Mouse (Mus musculus) thymus, postnatal 10 days (tissue): ENCODE measurements around the gene Arsb.

Source experiments
- DNase-seq, 2 experiments: peaks; one replicate each; pipeline ENCODE4 v3.0.0; 2021; ENCODE audit warnings: low spot score in 2 of 2

Gene Arsb

DNA sequence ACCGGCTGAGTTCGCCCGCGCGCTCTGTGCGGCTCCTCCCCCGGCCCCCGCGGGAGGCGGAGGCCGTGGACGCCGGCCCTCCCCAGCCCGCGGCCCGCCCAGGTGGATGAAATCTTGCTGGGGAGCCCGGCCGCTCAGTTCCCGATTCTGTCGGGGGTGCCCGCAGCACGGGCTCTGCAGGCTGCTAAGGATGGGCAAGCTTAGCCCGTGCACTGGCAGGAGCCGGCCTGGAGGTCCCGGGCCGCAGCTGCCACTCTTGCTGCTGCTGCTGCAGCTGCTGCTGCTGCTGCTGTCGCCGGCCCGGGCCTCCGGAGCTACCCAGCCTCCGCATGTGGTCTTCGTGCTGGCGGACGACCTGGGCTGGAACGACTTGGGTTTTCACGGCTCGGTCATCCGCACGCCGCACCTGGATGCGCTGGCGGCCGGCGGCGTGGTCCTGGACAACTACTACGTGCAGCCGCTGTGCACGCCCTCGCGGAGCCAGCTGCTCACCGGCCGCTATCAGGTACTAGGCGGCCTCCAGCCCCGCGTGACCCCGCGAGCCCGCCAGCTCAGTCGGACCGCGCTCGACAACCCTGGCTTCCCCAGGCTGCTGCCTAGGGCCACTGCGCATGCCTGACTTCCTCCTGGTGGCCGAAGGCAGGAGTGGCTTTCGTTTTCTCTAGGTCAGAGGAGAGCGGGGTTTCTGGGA is at the start of gene Arsb:
TSS of gene Arsb (plus strand) at position 43 of the 691 bp plus-strand sequence.
- peak; percentile 40 to 67 for DNase-seq

DNA sequence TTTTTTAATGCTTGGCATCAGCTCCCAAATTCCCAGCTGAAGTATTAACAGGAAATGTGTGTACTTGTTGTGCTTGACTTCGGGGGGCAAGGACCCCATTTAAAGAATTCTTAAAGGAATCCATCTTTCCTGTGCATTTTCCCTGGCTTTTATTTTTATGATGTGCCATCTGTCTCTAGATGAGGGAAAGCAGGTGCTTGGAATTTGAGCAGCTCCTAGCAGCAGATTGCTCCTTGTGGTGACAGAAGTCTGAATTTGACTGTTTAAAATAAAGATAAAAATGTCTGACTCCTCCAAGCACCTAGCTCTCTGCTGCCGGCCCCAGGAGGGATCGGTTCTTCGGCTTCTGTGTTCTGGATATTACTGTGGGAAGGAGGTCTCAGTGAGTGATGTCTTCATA is 49.5 kb upstream of the Arsb start:
- no peak for DNase-seq

DNA sequence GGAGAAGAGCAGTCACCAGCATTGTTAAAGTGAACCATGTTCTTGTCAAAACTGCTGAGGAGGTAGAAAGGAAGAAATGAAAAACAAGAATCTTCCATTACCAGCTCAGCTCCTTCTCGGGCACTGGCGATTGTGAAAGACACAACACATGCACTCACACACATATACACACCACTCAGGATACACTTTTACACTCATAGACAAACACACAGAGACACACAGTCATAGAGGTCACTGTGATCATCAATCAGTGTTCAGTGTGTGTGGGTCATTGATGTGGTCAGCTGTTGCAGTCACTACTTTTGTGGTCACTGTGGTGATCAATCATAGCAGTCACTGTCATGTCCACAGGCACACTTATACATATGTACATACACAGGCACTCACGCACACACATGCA is 48.0 kb upstream of the Arsb start:
- DNase-seq: no peak

DNA sequence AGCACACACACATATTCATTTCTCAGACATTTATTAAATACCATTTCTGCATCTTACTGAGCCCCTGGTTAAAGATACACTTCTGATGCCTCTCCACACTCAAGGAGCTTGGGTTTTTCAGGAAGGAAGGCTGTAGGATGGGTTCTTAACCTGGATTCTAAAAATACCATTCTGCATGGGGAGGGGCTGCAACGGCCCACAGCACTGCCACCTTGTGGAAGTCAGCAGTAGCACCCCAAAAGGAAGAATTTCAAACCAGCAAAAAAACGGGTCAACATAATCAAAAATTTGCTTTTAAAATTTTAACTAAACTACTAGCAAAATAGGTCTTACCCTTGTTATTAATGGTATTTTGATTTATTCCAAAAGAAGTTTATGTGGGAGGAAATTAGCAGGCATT is 47.2 kb upstream of the Arsb start:
- DNase-seq: peak in 1 of 2 experiments; percentile 22

DNA sequence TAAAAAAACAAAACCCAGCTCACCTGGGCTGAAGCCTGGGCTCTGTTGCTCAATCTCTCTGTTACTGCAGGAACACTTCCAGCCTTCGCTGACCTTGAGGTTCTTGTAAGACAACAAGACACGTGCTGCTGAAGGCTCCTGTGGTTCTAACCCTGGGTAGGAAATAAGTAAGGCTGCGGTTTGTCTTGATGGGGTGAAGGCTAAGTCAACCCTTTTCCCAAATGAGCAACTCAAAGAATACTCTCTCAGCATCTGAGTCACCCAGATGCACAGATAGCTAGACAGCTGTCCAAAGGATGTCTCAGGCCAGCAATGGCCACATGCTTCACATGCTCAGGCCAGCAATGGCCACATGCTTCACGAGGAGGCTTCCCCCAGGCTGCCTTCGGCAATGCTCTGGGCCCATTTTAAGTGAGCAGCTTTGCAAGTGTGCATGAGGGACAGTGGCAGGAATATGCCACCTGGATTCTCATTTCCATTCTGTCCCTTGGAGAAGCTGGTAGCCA is 36.2 kb upstream of the Arsb start:
- no peak for DNase-seq

DNA sequence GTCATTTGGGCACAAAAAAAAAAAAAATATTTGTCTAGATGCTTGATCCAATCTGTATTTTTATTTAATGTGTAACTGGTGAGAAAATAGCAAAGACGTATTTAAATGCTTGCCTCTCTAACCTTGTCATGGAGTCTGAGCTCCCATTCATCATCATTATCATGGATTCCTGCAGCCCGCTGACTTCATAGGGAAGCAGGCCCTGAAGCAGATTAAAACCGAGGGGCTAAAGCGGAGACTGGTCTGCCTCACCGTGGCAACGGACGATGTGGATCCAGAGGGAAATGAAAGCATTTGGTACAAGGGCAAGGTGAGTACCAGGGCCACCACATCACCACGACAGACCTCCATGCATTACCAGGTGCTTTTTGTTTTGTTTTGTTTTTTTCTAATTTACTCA is 27.3 kb upstream of the Arsb start:
- no peak for DNase-seq

DNA sequence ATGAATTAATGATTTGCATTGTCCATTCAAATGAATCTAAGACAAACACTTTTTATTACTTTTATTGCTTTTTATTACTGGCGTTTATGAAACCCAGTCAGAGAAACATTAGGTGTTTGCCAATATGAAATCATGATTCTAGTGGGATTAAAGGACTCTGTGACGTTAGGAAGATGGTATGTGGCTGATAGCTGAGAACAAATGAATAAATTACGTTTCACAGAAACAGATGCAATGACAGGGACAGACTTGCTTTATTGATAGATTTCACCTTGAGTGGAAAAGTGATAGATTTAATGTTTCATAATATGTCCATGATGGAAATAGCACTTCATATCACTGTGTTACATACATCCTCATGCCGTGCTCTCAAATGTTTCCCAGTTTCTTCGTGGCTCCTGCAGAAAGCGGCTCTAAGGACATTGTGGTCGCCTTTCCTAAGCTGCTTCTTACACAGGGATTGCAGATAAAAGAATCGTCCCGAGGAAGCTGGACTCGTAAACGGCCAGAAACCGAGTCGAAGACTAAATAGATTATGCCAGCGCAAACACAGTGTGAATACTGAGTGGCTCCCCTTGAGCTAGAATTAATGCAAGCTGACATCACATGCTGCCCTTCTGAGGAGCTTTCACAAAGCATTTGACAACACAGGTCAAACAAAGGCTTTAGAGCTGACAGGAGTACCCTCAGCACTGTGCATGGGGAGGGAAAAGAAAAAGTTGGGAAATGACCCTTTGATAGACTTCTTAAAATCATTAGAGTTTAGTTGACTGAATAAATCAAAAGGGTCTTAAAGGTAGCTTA is 18.6 kb upstream of the Arsb start:
- no peak for DNase-seq

DNA sequence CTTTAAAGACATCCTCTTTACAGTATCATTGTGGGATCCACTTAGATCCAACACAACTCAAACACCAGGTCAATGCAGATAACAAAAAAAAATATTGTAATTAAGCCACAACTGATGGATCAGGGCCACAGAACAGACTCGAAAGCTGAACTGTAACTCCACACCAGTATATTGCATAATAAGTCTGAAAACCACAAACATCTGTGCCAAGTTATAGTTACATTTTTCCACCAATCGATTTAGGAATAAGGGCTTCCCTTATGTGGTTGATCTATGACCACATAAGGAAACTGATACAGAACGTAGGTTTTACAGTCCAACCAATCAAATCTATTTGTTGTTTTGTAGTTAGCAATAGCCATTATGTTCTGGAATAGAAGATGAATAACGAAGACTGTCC is 16.3 kb upstream of the Arsb start:
- no peak for DNase-seq

DNA sequence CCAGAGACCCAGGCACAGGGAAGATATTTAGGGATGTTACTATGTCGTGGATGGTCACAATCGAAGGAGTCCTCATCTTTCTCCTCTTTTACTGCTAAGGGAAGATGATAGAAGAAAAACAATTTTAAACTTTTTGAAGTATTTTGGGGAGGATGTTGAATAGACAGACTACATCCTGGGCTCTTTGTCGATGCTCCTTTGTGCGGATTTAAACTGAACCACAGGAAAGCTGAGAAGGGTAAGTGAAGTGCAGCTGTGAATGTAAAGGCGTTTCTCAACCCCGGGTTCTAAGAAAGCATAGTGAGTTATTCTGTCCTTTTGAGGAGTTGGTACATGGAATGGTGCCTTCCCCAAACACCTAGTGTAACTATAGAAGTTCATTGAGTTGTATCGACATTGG is 14.8 kb upstream of the Arsb start:
- peak in 1 of 2 experiments; percentile 10 for DNase-seq

DNA sequence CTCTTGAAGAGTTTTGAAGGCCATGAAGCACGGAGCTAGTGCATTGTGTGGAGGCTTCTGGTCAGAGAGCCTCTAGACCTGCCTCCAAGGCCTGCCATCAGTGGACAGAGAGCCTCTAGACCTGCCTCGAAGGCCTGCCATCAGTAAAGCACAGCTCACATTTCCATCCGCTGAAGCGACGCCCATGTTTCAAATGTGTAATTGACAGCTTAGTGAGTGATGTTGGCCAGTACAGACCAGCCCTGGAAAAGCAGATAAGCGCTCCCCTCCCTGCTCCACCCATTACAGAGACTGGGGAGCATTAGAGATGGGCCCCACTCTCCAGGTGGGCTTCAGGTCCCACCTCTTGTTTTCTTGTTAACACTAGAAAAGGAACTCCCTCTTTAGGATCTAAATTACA is 13.9 kb upstream of the Arsb start:
- DNase-seq: no peak

DNA sequence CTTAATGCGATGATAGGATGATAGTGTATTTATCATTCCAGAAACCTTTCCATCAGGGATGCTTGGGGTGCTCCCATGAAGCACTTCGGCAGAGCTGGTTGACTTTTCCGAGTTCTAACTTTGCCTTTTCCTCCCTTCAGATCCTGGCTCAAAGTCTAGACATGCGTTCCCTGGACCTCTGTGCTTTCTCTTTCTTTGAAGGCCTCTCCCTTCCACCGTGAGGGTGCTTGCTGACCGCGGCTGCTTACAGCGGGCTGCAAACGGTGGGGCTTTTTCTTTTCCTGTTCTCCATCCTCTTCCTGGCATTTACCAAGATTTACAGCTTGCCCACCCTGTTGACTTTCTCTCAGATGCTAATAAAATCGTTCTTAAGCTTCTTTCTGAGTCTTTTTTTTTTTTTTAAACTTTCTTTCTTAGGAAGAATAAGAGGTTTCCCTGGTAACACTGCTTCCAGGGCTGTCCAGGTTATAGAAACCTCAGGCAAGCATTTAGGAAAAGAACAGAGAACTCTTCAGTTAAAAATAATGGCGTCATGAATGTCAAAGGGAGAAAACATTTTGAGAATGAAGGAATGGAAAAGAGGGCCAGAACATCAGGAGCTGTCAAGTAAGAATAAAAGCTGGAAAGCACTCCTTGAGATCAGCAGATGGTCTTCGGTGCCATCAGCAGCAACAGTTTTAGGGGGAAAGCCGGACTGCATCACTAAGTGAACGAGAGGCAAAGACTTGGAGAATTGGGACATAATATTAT is 13.1 kb upstream of the Arsb start:
- no peak for DNase-seq

DNA sequence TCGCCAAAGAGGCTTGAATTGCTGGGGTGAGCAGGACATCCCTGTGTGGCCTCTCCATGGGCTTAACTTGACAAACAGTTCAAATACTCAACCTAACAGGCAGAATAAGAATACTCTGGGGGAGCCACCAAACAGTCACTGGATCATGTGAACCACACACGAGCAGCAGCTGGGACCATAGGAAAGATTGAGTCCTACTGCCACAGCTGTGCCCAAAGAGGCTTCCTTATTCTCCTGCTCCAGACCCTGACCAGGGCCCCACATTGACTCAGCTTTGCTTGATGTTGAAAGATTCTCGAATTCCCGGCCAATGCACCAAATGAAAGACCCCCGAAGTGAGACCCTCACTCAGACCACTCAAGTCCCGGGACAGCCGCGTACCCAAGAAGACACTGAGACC is 9.6 kb upstream of the Arsb start:
- no peak for DNase-seq

DNA sequence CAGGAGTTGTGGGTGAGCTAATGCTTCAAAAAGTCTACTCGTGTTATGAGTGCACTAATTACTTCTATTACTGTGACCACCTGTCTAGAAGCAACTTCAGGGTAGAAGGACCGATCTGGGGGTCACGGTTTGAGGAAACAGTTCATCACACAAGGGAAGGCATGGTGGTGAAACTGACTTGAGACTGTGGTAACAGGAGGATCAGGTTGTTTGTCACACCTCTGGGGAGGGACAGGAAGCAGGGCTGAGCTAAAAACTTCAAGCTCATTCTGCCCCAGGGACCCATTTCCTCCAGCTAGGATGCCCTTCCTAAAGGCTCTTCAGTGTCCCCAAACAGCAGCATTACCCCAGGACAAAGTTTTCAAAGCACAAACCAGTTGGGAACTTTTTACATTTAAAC is 8.6 kb upstream of the Arsb start:
- no peak for DNase-seq

DNA sequence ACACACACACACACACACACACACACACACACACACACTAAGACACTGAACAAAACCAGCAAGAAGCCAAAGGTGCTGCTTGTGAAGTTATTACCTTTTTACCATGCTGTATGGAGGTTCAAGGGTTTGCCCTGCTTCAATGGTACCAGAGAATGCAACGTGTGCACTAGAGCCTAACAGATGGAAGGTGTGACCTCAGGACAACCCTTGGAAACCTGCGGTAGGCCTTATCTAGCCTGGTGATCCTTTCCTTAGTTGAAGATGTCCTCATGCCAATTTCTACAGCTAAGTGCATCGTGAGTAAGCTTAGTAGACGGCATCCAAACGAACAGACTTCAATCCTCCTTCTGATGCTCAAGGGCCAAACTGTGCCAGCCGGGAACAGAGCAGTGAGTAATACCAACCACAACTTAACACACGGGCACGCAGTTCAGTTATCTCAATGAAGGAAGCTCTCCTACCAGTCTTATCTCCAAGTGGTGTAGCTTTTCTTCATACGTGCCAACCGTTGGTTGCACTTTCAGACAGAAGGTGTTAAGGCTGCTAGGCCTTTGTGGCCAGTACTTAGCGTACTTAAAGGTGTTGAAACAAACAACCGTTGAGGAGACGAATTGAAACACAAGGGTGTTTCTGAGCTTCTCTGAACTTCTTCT is 7.0 kb upstream of the Arsb start:
- DNase-seq: no peak

DNA sequence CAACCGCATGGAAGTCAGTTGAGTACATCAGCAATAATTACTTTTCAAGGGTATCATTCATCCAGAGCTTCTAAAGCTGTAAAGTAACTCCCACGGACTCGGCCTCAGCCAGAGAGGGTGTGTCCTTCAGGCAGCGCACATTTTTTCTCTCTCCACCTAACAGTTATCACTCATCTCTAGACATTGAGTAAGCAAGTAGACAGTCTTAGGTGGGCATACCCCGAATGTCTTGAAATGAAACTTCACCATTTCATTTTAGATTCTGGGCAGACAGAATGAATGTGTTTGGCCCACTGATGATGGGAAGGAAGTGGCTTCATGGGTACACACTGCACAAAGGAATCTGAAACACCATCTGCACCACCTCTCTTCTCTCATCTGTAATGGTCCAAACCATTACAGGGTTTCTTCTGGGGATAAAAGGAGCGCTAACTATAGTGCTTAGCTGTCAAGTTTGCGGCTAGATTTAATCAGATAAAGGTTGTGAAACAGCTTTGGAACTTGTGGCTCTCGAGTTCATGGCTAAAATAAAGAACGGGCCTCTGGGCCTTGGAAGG is 321 bp upstream of the Arsb start:
- no peak for DNase-seq

DNA sequence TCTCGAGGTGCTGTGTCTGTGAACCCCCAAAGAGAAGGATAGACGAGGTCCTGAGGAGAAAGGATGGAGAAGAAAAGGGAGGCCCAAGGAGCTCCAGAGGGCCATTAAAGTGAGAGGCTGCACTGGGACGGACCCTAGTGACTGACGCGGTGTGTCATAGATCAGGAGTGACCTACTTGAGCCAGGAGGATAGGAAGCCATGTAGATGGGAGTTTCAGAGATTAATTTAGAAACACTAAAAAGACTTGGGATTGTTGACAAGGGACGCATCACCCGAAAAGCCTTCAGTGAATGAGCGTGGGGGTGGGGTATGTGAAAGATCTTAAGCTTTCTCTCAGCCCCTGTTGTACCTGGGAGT is 828 bp downstream of the Arsb start:
- no peak for DNase-seq

DNA sequence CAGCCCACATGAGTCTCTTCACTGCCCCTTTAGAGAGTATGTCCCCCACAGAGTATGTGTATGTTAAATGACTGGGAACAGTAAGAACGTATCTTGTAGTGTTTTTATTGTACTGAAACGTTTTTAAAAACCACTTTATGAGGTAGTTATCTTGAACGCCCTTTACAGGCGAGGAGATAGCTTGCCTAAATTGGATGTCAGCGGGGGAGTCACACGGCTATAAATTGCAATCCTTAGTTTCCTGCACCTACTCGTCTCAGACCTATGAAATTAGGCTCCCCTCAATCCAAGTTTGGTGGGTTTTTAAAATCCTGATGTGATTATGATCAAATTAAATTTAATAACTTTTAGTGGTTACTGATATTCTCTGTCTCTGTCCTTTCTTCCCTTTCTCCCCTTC is 1.4 kb downstream of the Arsb start:
- no peak for DNase-seq

DNA sequence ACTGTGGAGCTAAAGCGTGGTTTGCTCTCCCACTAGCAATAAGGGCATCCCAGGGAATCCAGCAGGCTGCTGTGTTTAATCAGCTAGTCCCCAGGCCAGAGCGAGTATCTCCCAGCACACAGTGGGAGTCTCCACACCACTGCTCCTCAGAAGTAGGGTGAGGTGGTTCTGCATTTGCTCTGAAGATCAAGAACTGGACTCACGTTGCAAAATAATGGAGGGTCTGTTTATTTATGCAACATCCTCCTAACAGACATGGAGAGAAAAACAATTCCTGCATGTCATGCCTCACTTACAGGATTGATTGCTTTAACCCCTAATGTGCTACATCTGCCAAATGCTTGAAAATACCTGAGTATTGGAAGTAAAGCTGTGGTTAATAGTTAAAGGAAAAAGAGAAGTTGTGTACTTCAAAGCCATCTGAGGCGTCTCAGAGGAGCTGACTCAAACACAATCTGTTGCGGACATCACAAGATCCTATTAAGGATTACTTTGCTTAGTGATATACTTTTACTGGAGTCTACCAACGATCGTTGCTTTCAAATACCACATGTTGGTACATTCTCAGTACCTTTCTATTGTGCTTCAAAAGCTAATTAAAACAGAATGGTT is 2.4 kb downstream of the Arsb start:
- DNase-seq: no peak

DNA sequence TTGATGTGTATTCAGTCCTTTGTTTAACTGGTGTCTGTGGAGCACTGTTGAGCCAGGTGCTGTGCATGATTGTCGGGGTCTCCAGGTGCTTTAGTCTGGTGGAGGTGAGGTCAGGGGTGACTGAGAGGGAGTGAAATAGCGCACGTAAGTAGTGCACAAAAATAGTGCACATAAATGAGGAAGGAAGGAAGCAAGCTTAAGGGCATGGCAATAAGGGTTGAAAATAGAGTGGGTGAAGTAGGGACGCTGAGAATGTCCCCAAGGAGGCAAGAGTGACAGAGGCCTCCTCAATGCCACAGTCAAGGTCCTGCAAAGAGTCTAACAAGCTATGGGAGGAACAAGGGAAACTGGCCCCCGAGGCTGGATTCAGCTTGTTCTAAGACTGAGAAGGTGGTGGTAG is 11.4 kb downstream of the Arsb start:
- no peak for DNase-seq

DNA sequence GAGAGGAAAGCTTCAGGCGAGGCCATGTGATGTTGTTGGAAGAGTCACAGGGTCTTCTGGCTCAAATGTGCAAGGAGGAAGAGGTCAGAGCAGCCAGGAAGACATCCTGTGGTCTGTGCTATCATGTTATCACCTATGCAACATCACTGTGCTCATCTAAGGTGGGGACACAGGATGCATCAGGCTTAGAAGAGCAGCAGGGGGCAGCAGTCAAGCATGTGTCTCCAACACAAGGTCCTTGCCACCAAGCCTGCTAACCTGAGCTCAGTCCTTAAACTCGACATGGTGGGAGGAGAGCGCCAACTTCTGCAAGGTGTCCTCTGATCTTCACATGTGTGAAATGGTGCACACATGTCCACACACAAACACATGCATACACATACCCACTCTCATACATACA is 13.9 kb downstream of the Arsb start:
- DNase-seq: peak in 1 of 2 experiments; percentile 22

DNA sequence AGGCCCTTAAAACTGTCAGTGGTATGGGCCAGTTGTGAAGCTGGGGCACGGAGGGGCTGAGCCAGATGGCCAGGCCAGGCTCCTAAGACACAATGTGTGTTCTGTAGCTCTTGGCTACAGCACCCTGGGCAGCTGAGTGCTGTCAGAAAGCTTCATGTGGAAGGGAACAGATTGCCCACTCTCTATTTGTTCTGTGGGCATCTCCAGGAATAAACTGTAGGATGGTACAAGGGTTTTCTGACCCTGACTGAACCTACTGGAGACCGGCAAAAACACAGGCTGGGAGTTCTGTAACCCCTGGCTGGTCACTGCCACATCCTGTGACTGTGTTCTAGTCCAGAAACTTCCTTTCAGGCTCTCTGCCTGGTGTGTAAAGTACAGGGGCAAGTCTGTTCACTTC is 14.6 kb downstream of the Arsb start:
- no peak for DNase-seq
